ENCODE assay signal across 8 mouse cellular contexts in the genomic region with DNA sequence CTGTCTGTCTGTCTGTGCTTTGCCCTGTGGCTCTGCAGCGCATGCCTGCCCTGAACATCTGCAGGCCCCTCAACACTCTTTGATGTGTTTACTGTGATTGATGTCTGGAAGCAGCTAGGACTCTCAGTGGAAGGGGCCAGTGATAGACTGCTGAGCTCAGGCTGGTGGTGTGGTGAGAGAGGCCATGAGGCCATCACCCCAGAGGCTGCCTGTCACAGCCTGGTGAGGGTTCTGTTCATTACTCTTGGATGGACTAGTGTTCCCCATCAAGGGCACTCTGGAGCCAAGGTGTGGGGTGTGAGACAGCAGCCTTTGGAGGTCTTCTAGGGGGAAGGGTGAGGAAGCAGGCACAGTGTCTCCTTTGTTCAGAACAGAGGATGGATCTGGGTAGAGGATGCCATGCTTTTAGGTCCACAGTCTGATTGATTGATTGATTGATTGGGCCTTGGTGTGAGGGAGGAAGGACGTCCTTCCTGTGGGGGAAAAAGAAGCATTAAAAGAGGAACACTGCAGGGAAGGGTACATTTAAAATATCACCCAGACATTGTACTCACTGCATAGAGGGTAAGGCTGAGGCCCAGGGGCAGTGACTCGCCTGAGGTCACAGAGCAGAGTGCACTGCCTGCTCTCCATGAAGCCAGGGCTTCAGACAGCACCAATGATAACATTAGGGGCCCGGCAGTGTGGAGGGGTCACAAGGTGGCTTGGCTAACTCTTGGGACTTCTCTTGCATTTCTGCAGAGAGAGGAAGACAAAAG. TPM values are rescaled to one million over a fixed set of nuclear protein-coding genes. Genes with fewer than 3 reads are reported as not detected.
A peak's percentile ranks its signal among the peaks of the same experiment; 100 is the strongest.
DNase-seq lines count a peak whose midpoint lies in the region; ATAC-seq and TF ChIP-seq lines count a peak whose summit lies in the region.

No protein-coding gene starts in this region.

- WGBS in heart, embryonic 16.5 days: 33% methylated on average over 4 of the region's 4 CpGs
- WGBS in bone marrow, adult 2 months: 31% methylated on average over 4 of the region's 4 CpGs
- 8% methylated on average over 4 of the region's 4 CpGs for WGBS in hindbrain, embryonic 13.5 days
- WGBS in midbrain, embryonic 13.5 days: 30% methylated on average over 4 of the region's 4 CpGs

- ATAC-seq in heart, embryonic 16.5 days (replicated peaks; ENCODE audit: extremely low read depth, insufficient read depth, low FRiP score): no peak
- no peak; the same call in 1 of the 2 replicates for ATAC-seq in hindbrain, embryonic 13.5 days (ENCODE audit: low FRiP score)
- no peak for ATAC-seq in midbrain, embryonic 13.5 days

- DNase-seq in heart, postnatal 25 days (ENCODE audit: low spot score): no peak
- DNase-seq in thymus, postnatal 36 days: no peak
- no peak for DNase-seq in kidney, postnatal 14 days
- DNase-seq in spleen, postnatal 36 days (ENCODE audit: low spot score in 2 of 2): no peak

- intact Hi-C loops in heart, postnatal 25 days (cut with DNase I): no loop called here

- H3K4me2 ChIP-seq in heart, embryonic 16.5 days (ENCODE audit: low read depth, low read length): no peak overlapping the region
- peak overlapping the region; percentile 4; the same call in 1 of the 2 replicates for H3K4me2 ChIP-seq in hindbrain, embryonic 13.5 days
- H3K4me2 ChIP-seq in midbrain, embryonic 13.5 days (replicated peaks): no peak overlapping the region

- H3K27ac ChIP-seq in heart, embryonic 16.5 days (ENCODE audit: low read length): peak overlapping the region; percentile 51
- H3K27ac ChIP-seq in bone marrow, adult 2 months (ENCODE audit: control insufficient read depth, insufficient read depth, low read depth, low read length, poor library complexity): peak overlapping the region; percentile 90
- peak overlapping the region; percentile 85 for H3K27ac ChIP-seq in hindbrain, embryonic 13.5 days
- peak overlapping the region; percentile 85 for H3K27ac ChIP-seq in midbrain, embryonic 13.5 days

- H3K9me3 ChIP-seq in heart, embryonic 16.5 days (replicated peaks; ENCODE audit: control insufficient read depth, low read length): 0 out of 2 replicates have a peak, but pooled peaks cover 3% of the 10 kb centered on the region
- no peaks in the 10 kb centered on the region for H3K9me3 ChIP-seq in hindbrain, embryonic 13.5 days
- H3K9me3 ChIP-seq in midbrain, embryonic 13.5 days: no peaks in the 10 kb centered on the region

- peaks cover 18% of the 10 kb centered on the region for H3K4me1 ChIP-seq in heart, embryonic 16.5 days (ENCODE audit: control insufficient read depth, insufficient read depth, low read length)
- peaks cover 15% of the 10 kb centered on the region for H3K4me1 ChIP-seq in bone marrow, adult 2 months (ENCODE audit: control insufficient read depth, insufficient read depth, low read length)
- peaks cover 64% of the 10 kb centered on the region for H3K4me1 ChIP-seq in hindbrain, embryonic 13.5 days (replicated peaks)
- peaks cover 62% of the 10 kb centered on the region for H3K4me1 ChIP-seq in midbrain, embryonic 13.5 days (replicated peaks)

- no peak overlapping the region for H3K4me3 ChIP-seq in heart, embryonic 16.5 days (ENCODE audit: low read length)
- H3K4me3 ChIP-seq in bone marrow, adult 2 months (replicated peaks; ENCODE audit: control insufficient read depth, low read depth, low read length): no peak overlapping the region
- H3K4me3 ChIP-seq in hindbrain, embryonic 13.5 days: no peak overlapping the region
- no peak overlapping the region for H3K4me3 ChIP-seq in midbrain, embryonic 13.5 days (replicated peaks)

- no peaks in the 10 kb centered on the region for H3K27me3 ChIP-seq in heart, embryonic 16.5 days (ENCODE audit: control insufficient read depth, insufficient read depth, low read length)
- H3K27me3 ChIP-seq in hindbrain, embryonic 13.5 days: no peaks in the 10 kb centered on the region
- no peaks in the 10 kb centered on the region for H3K27me3 ChIP-seq in midbrain, embryonic 13.5 days

- no peak for TF ChIP-seq CTCF in bone marrow, adult 2 months (IDR thresholded peaks at IDR 0.05; ENCODE audit: control insufficient read depth, insufficient read depth, low read length)

- TF ChIP-seq POLR2A in bone marrow, adult 2 months (IDR thresholded peaks at IDR 0.05; ENCODE audit: borderline replicate concordance, control insufficient read depth, low read depth, low read length): no peak

- 0 out of 2 replicates have a peak, but pooled peaks cover 7% of the 10 kb centered on the region for H3K36me3 ChIP-seq in heart, embryonic 16.5 days (ENCODE audit: control insufficient read depth, insufficient read depth)
- peaks cover 16% of the 10 kb centered on the region for H3K36me3 ChIP-seq in hindbrain, embryonic 13.5 days
- H3K36me3 ChIP-seq in midbrain, embryonic 13.5 days: peaks cover 21% of the 10 kb centered on the region

- peak overlapping the region; percentile 44; the same call in 1 of the 2 replicates for H3K9ac ChIP-seq in heart, embryonic 16.5 days (ENCODE audit: low read length)
- H3K9ac ChIP-seq in hindbrain, embryonic 13.5 days: peak overlapping the region; percentile 61
- peak overlapping the region; percentile 53 for H3K9ac ChIP-seq in midbrain, embryonic 13.5 days (replicated peaks)

RNA-seq across cellular contexts. Expression of a gene that starts 28.4 kb away (rescaled TPM):
- polyA plus RNA-seq in heart, embryonic 16.5 days (2015; fragmentation: Nextera tagmentation; extraction: Ambion mirVana): 59.1 and 74.8 TPM in 2 replicates
- total RNA-seq in heart, postnatal 25 days (2021): 100 to 1,000 TPM in 1 of 2 experiments, 10 to 100 TPM in 1; 85.0 to 102 TPM
- 18.5 and 36.3 TPM in 2 replicates for polyA plus RNA-seq in bone marrow, adult 2 months (2011; ENCODE audit: insufficient read depth, insufficient read length, low replicate concordance, missing spikeins)
- 91.0 and 98.3 TPM in 2 replicates for polyA plus RNA-seq in hindbrain, embryonic 13.5 days (2015; fragmentation: Nextera tagmentation; extraction: Ambion mirVana)
- polyA plus RNA-seq in midbrain, embryonic 13.5 days (2015; fragmentation: Nextera tagmentation; extraction: Ambion mirVana): 84.4 and 89.8 TPM in 2 replicates
